Mouse (Mus musculus): ENCODE results near the gene 4930595M18Rik. TPM values are rescaled to one million over a fixed set of nuclear protein-coding genes. Genes with fewer than 3 reads are reported as not detected.

4930595M18Rik gene
- not detected for polyA plus RNA-seq (2015; fragmentation: Illumina TruSeq; extraction: RNeasy Lipid Tissue Mini Kit (QIAGEN cat#74804); ENCODE audit: insufficient read depth, low replicate concordance)

GRCm38 (mm10) chrX:81458021-81458420 lies at the start of gene 4930595M18Rik:
Gene 4930595M18Rik, minus strand, starts transcription at chrX:81458121.

